Mouse (Mus musculus): ENCODE measurements around the gene Zfp442.
"Not testable (repeated sequence)": the region's sequence is repeated elsewhere in the genome, so short reads cannot be mapped to it uniquely, and the experiment has no call there.

The Zfp442 gene

GRCm38 (mm10) chr2:150451180-150451919, at the start of gene Zfp442:
TSS of gene Zfp442 (minus strand) at chr2:150451486.
- DNase-seq = peak; percentile 69

GRCm38 (mm10) chr2:150500124-150500973, 49.1 kb upstream of the Zfp442 start:
- DNase-seq = not testable (repeated sequence)

- no peak for DNase-seq
Measured at GRCm38 (mm10) chr2:150493031-150493430, 41.7 kb upstream of the Zfp442 start.

- DNase-seq = not testable (repeated sequence)
Measured at GRCm38 (mm10) chr2:150484939-150485778, 33.9 kb upstream of the Zfp442 start, which contains the start of gene Zfp345. TSS of gene Zfp345 (minus strand) at chr2:150485091.

GRCm38 (mm10) chr2:150439084-150439483, 12.2 kb downstream of the Zfp442 start:
- DNase-seq = not testable (repeated sequence)

GRCm38 (mm10) chr2:150412146-150412545, 39.1 kb downstream of the Zfp442 start:
- DNase-seq = not testable (repeated sequence)

- DNase-seq = no peak
Measured at GRCm38 (mm10) chr2:150390198-150390597, 61.1 kb downstream of the Zfp442 start.

- not testable (repeated sequence) for DNase-seq
Measured at GRCm38 (mm10) chr2:150385553-150386106, 65.7 kb downstream of the Zfp442 start.

GRCm38 (mm10) chr2:150362878-150363229, 88.4 kb downstream of the Zfp442 start:
- no peak for DNase-seq

- peak; percentile 83 for DNase-seq
Measured at GRCm38 (mm10) chr2:150362113-150362877, 89.0 kb downstream of the Zfp442 start, which contains the start of gene 3300002I08Rik. TSS of gene 3300002I08Rik (minus strand) at chr2:150362765.
